Mouse (Mus musculus) limb, embryonic 14.5 days (tissue): ENCODE measurements around the gene Abcb8. TPM values are rescaled to one million over a fixed set of nuclear protein-coding genes. Genes with fewer than 3 reads are reported as not detected.

Source experiments
- ATAC-seq: fragments of 200-750 bp; cut with Nextera tagmentation; 2 replicates; pipeline ENCODE4 v1.8.0; 2017; ENCODE audit warnings: low read depth, moderate number of reproducible peaks, moderate TSS enrichment; ENCODE audit not compliant: low FRiP score
- DNase-seq: peaks from one replicate; pipeline ENCODE4 v3.0.0-alpha.2; 2015; ENCODE audit warnings: low spot score
- H3K27ac ChIP-seq: fragments of 300-500 bp; sonication (generic); replicated peaks from 2 replicates; pipeline ENCODE4 v1.5.1; 2014; ENCODE audit warnings: low read depth, mild to moderate bottlenecking, low read length, moderate library complexity, mixed read lengths
- H3K27me3 ChIP-seq: fragments of 300-500 bp; sonication (generic); 2 replicates; pipeline ENCODE4 v1.6.1; 2014; ENCODE audit warnings: low read length, mixed read lengths; ENCODE audit not compliant: control insufficient read depth, insufficient read depth
- H3K36me3 ChIP-seq: fragments of 300-500 bp; sonication (generic); 2 replicates; pipeline ENCODE4 v1.6.1; 2014; ENCODE audit warnings: mild to moderate bottlenecking, low read length, moderate library complexity, mixed read lengths; ENCODE audit not compliant: control insufficient read depth, insufficient read depth
- H3K4me1 ChIP-seq: fragments of 300-500 bp; sonication (generic); 2 replicates; pipeline ENCODE4 v1.6.1; 2014; ENCODE audit warnings: antibody characterized with exemption, low read length, mixed read lengths; ENCODE audit not compliant: control insufficient read depth, insufficient read depth
- H3K4me2 ChIP-seq: fragments of 300-500 bp; sonication (generic); replicated peaks from 2 replicates; pipeline ENCODE4 v1.6.1; 2014; ENCODE audit warnings: low read depth, mild to moderate bottlenecking, low read length, moderate library complexity; ENCODE audit not compliant: severe bottlenecking
- H3K4me3 ChIP-seq: fragments of 300-500 bp; sonication (generic); replicated peaks from 2 replicates; pipeline ENCODE4 v1.5.1; 2014; ENCODE audit warnings: low read length
- H3K9ac ChIP-seq: fragments of 300-500 bp; sonication (generic); 2 replicates; pipeline ENCODE4 v1.6.1; 2014; ENCODE audit warnings: mild to moderate bottlenecking, low read depth, low read length, moderate library complexity; ENCODE audit not compliant: severe bottlenecking
- H3K9me3 ChIP-seq: fragments of 300-500 bp; sonication (generic); 2 replicates; pipeline ENCODE4 v1.6.1; 2016; ENCODE audit warnings: low read length; ENCODE audit not compliant: control insufficient read depth
- POLR2A ChIP-seq: fragments of 200-500 bp; IDR thresholded peaks from 2 replicates; pipeline ENCODE4 v1.8.0; 2012; ENCODE audit warnings: inconsistent platforms, mild to moderate bottlenecking, moderate library complexity, borderline replicate concordance; ENCODE audit not compliant: insufficient read depth, insufficient read length; ENCODE audit errors: extremely low read depth
- WGBS: fragments of 180-500 bp; shearing (Covaris S2); extraction: QIAGEN DNeasy Blood & Tissue Kit; methylation state at CpG from one replicate; pipeline ENCODE4 v1.1.7; 2014; 5-methylcytosine and 5-hydroxymethylcytosine counted together
- polyA plus RNA-seq, 2 experiments: library from polyadenylated mRNA; depleted of rRNA in 1 of 2; stranded (reverse) in 1 of 2; unstranded in 1 of 2; fragments of >200 nt; fragmentation: Nextera tagmentation in 1 of 2; extraction: Ambion mirVana in 1 of 2; gene quantifications; 2 replicates each; pipeline versions ENCODE4 v1.2.1 to v1.2.3; 2012 to 2014

Gene Abcb8
- polyA plus RNA-seq, 2 experiments = 35.8 to 45.3 TPM

DNA sequence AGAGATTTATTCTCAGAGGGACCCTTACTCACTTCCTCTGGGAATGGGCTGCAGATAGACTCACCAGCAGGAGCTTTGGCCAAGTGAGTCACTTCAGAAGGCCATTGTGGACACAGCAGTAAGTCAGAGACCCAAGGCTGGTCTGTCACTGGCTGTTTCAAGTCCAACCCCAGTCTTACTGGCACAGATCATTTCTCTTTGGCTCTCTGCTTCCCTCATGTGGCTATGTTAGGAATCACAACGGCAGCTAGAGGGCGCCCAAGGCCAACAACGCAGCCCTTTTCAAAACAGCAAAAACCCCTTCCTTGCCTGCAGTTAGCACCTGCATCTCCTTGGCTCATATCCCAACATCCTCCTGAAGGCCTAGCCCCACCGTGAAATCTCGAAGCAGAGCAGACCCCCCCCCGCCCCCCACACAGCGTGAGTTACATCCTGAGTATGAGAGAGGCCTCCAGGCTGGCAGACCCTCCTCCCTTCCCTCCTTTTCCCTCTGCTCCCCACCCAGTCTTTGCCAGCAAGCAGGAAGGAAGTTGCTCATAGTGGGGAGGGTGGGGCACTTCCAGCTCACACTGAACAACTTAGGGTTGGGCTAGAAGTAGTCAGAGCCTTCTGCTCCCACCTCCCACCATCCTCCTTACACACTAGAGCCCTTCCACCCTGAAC, 32.5 kb upstream of the Abcb8 start:
- no peaks in the 10 kb centered on the region for H3K9me3 ChIP-seq
- ATAC-seq (peak; percentile 50; the same call in 1 of the 2 replicates), DNase-seq (peak; percentile 69)
- 1% methylated on average over 7 of the region's 7 CpGs for WGBS
- H3K27ac ChIP-seq = no peak overlapping the region
- no peak overlapping the region for H3K9ac ChIP-seq
- no peaks in the 10 kb centered on the region for H3K27me3 ChIP-seq
- no peaks in the 10 kb centered on the region for H3K36me3 ChIP-seq
- no peaks in the 10 kb centered on the region for H3K4me1 ChIP-seq
- H3K4me2 ChIP-seq = no peak overlapping the region
- no peak for TF ChIP-seq POLR2A
- no peak overlapping the region for H3K4me3 ChIP-seq

DNA sequence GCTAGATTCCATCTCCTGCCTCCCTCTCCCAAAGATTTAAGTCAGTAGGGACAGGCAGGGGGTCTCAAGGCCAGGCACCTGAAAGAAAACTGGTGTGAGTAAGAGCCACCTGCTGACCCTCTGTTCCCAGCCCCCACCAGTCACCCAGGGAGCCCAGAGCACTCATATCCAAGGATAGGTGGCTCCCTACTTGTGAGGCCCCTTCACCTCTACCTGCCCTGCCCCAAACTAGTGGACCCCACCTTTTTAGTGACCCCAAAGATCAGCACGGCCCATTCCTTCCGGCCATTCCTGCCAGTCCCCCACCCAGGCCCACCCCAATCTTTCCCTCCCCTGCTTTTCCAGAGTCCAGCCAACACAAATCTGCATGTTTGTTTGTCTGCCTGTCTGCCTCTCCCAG, 30.0 kb upstream of the Abcb8 start:
- no peak for TF ChIP-seq POLR2A
- no peak overlapping the region for H3K4me3 ChIP-seq
- ATAC-seq (no peak), DNase-seq (no peak)
- no peak overlapping the region for H3K27ac ChIP-seq
- no peaks in the 10 kb centered on the region for H3K36me3 ChIP-seq
- no peak overlapping the region for H3K9ac ChIP-seq
- 78% methylated on average over 2 of the region's 2 CpGs for WGBS
- H3K4me1 ChIP-seq = no peaks in the 10 kb centered on the region
- no peaks in the 10 kb centered on the region for H3K27me3 ChIP-seq
- H3K9me3 ChIP-seq = no peaks in the 10 kb centered on the region
- no peak overlapping the region for H3K4me2 ChIP-seq

DNA sequence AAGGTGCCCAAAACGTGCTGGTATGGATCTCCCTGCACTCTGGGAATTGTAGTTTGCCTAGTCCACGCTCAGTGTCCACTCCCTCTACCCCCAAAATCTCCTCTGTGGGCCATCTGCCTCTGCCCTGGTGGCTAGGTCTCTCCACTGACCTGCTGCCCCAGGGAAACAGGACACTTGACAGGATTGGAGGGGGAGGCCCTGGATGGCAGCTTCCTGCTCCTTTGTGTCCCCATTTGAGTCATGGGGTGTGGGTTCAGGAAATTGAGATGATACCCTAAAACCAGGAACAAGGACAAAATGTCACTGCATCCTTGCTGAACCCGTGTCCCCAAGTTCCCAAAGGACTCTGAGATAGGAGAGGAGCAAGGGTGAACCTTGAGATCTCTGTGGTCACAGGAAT, 29.4 kb upstream of the Abcb8 start:
- no peaks in the 10 kb centered on the region for H3K4me1 ChIP-seq
- ATAC-seq (no peak), DNase-seq (no peak)
- TF ChIP-seq POLR2A = no peak
- H3K36me3 ChIP-seq = no peaks in the 10 kb centered on the region
- no peak overlapping the region for H3K4me2 ChIP-seq
- H3K9ac ChIP-seq = no peak overlapping the region
- no peak overlapping the region for H3K27ac ChIP-seq
- 59% methylated on average over 3 of the region's 3 CpGs for WGBS
- H3K27me3 ChIP-seq = no peaks in the 10 kb centered on the region
- no peaks in the 10 kb centered on the region for H3K9me3 ChIP-seq
- no peak overlapping the region for H3K4me3 ChIP-seq

DNA sequence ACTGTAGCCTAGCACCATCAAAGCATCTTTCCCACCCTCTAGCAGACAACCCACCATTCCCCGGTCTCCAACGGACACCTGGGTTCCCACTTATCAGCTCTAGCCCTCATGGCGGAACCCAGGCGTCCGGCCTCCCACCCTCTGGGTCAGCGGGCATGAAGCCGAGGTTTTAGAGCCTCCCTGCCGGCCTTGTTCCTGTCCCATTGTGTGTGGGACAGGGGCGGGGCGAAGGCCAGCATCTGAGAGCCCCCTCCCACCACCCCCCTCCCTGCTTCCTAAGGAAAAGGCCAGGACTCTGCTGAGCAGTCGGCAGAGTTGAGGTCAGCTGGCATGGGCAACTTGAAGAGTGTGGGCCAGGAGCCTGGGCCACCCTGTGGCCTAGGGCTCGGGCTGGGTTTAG, 29.0 kb upstream of the Abcb8 start, which contains the start of gene Nos3:
Gene Nos3 (plus strand): TSS at position 303 of the 400 bp plus-strand sequence.
- no peak within 1 kb of the TSS for H3K4me3 ChIP-seq
- WGBS = 59% methylated on average over 12 of the region's 12 CpGs

DNA sequence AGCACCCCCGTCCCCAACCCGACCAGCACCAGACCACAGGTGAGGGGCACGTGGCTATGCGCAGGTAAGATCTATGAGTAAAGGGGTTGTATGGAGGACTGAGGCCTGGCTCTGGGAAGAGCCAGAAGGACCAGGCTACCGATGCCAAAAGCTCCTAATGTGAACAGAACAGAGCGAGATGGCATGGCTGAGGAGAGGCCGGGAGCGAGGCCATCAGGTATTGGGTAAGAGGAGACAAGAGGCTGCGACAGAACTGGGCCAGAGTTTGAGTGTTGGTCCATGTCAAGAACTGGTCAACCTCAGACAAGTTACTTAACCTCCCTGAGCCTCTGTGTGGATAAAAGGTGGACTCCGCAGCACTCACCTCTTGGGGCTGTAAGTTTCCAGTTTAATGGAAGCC, 28.5 kb upstream of the Abcb8 start:
- 76% methylated on average over 10 of the region's 10 CpGs for WGBS
- no peak overlapping the region for H3K27ac ChIP-seq
- no peak overlapping the region; the same call in 1 of the 2 replicates for H3K4me2 ChIP-seq
- H3K27me3 ChIP-seq = no peaks in the 10 kb centered on the region
- DNase-seq (no peak), ATAC-seq (no peak)
- no peaks in the 10 kb centered on the region for H3K9me3 ChIP-seq
- H3K4me3 ChIP-seq = no peak overlapping the region
- H3K36me3 ChIP-seq = no peaks in the 10 kb centered on the region
- no peaks in the 10 kb centered on the region for H3K4me1 ChIP-seq
- TF ChIP-seq POLR2A = no peak
- no peak overlapping the region for H3K9ac ChIP-seq

More for the DNA sequence above, 29.0 kb upstream of the Abcb8 start, which contains the start of gene Nos3:
- TF ChIP-seq POLR2A = no peak
- ATAC-seq (no peak), DNase-seq (no peak)
- H3K36me3 ChIP-seq = no peaks in the 10 kb centered on the region
- no peak within 1 kb of the TSS; the same call in 1 of the 2 replicates for H3K4me2 ChIP-seq
- no peaks in the 10 kb centered on the region for H3K27me3 ChIP-seq
- H3K9me3 ChIP-seq = no peaks in the 10 kb centered on the region
- no peaks in the 10 kb centered on the region for H3K4me1 ChIP-seq
- no peak within 1 kb of the TSS for H3K27ac ChIP-seq
- no peak within 1 kb of the TSS for H3K9ac ChIP-seq
